Mouse (Mus musculus) liver, embryonic 13.5 days (tissue): ENCODE results near the gene Dock8. TPM values are rescaled to one million over a fixed set of nuclear protein-coding genes. Genes with fewer than 3 reads are reported as not detected.

ENCODE experiments used
- ATAC-seq: fragments of 200-750 bp; cut with Nextera tagmentation; 2 replicates; pipeline ENCODE4 v1.8.0; 2017; ENCODE audit warnings: low read depth, mild to moderate bottlenecking, moderate number of reproducible peaks, moderate library complexity
- DNase-seq: peaks from one replicate; pipeline ENCODE4 v3.0.0; 2022
- H3K27ac ChIP-seq: fragments of 300-500 bp; sonication (generic); 2 replicates; pipeline ENCODE4 v1.5.1; 2015; ENCODE audit warnings: moderate library complexity, mild to moderate bottlenecking, inconsistent platforms
- H3K27me3 ChIP-seq: fragments of 300-500 bp; sonication (generic); 2 replicates; pipeline ENCODE4 v1.6.1; 2015; ENCODE audit warnings: mild to moderate bottlenecking, inconsistent platforms
- H3K36me3 ChIP-seq: fragments of 300-500 bp; sonication (generic); 2 replicates; pipeline ENCODE4 v1.6.1; 2015; ENCODE audit warnings: mild to moderate bottlenecking, inconsistent platforms
- H3K4me1 ChIP-seq: fragments of 300-500 bp; sonication (generic); replicated peaks from 2 replicates; pipeline ENCODE4 v1.6.1; 2015; ENCODE audit warnings: inconsistent platforms
- H3K4me2 ChIP-seq: fragments of 300-500 bp; sonication (generic); 2 replicates; pipeline ENCODE4 v1.6.1; 2015; ENCODE audit warnings: inconsistent platforms, mild to moderate bottlenecking, moderate library complexity
- H3K4me3 ChIP-seq: fragments of 300-500 bp; sonication (generic); replicated peaks from 2 replicates; pipeline ENCODE4 v1.5.1; 2015; ENCODE audit warnings: mild to moderate bottlenecking, inconsistent platforms
- H3K9ac ChIP-seq: fragments of 300-500 bp; sonication (generic); 2 replicates; pipeline ENCODE4 v1.6.1; 2015; ENCODE audit warnings: mild to moderate bottlenecking, inconsistent platforms
- H3K9me3 ChIP-seq: fragments of 300-500 bp; sonication (generic); replicated peaks from 2 replicates; pipeline ENCODE4 v1.6.1; 2016; ENCODE audit warnings: inconsistent platforms
- whole genome bisulfite sequencing: fragments of 180-500 bp; shearing (Covaris S2); methylation state at CpG from one replicate; pipeline ENCODE4 v1.1.7; 2015; ENCODE audit not compliant: insufficient replicate concordance; 5-methylcytosine and 5-hydroxymethylcytosine counted together
- polyA plus RNA-seq: library from polyadenylated mRNA; unstranded; fragments of >200 nt; fragmentation: Nextera tagmentation; extraction: Ambion mirVana; gene quantifications from 2 replicates; pipeline ENCODE4 v1.2.1, GENCODE M21; 2015

Gene Dock8
- polyA plus RNA-seq, 1 experiment from 2014 or later, result 6.7 TPM

- peaks cover 34% of the 10 kb centered on the region for H3K36me3 ChIP-seq
Measured at GRCm38 (mm10) chr19:25155709-25156108, 156.4 kb downstream of the Dock8 start.

GRCm38 (mm10) chr19:25162270-25162669 lies 162.9 kb downstream of the Dock8 start:
- DNase-seq, result no peak
- H3K36me3 ChIP-seq, result peaks cover 50% of the 10 kb centered on the region

More at GRCm38 (mm10) chr19:25155709-25156108, 156.4 kb downstream of the Dock8 start:
- Histone ChIP-seq H3K4me2 (no peak overlapping the region), H3K27ac (no peak overlapping the region), H3K27me3 (no peaks in the 10 kb centered on the region), H3K4me1 (no peaks in the 10 kb centered on the region), H3K9me3 (no peaks in the 10 kb centered on the region), H3K4me3 (no peak overlapping the region), H3K9ac (no peak overlapping the region)
- WGBS, result 75% methylated on average over 11 of the region's 11 CpGs
- DNase-seq (no peak), ATAC-seq (no peak)

GRCm38 (mm10) chr19:25163426-25163825 lies 164.1 kb downstream of the Dock8 start:
- H3K27ac ChIP-seq, result no peak overlapping the region
- H3K4me2 ChIP-seq, result no peak overlapping the region
- peaks cover 46% of the 10 kb centered on the region for H3K36me3 ChIP-seq
- no peak overlapping the region for H3K9ac ChIP-seq
- no peak for ATAC-seq
- no peaks in the 10 kb centered on the region for H3K9me3 ChIP-seq
- DNase-seq, result no peak
- H3K4me3 ChIP-seq, result no peak overlapping the region
- no peaks in the 10 kb centered on the region for H3K27me3 ChIP-seq
- no peaks in the 10 kb centered on the region for H3K4me1 ChIP-seq
- WGBS, result 84% methylated on average over 12 of the region's 12 CpGs

More at GRCm38 (mm10) chr19:25162270-25162669, 162.9 kb downstream of the Dock8 start:
- Histone ChIP-seq H3K9ac (no peak overlapping the region), H3K27me3 (no peaks in the 10 kb centered on the region), H3K4me1 (no peaks in the 10 kb centered on the region), H3K4me2 (no peak overlapping the region), H3K4me3 (no peak overlapping the region), H3K9me3 (no peaks in the 10 kb centered on the region), H3K27ac (no peak overlapping the region)
- WGBS, result 80% methylated on average over 3 of the region's 3 CpGs
- no peak for ATAC-seq

GRCm38 (mm10) chr19:25166412-25166811 lies 167.1 kb downstream of the Dock8 start:
- 76% methylated on average over 9 of the region's 9 CpGs for WGBS
- H3K4me3 ChIP-seq, result no peak overlapping the region
- ATAC-seq (no peak), DNase-seq (no peak)
- no peak overlapping the region for H3K4me2 ChIP-seq
- no peaks in the 10 kb centered on the region for H3K27me3 ChIP-seq
- H3K36me3 ChIP-seq, result peaks cover 24% of the 10 kb centered on the region; the same call in 1 of the 2 replicates
- no peaks in the 10 kb centered on the region for H3K4me1 ChIP-seq
- H3K9me3 ChIP-seq, result no peaks in the 10 kb centered on the region
- no peak overlapping the region for H3K9ac ChIP-seq
- no peak overlapping the region for H3K27ac ChIP-seq

- ATAC-seq (no peak), DNase-seq (no peak)
- Histone ChIP-seq H3K36me3 (peaks cover 18% of the 10 kb centered on the region; the same call in 1 of the 2 replicates), H3K9ac (no peak overlapping the region), H3K27ac (no peak overlapping the region), H3K4me2 (no peak overlapping the region), H3K4me1 (no peaks in the 10 kb centered on the region), H3K4me3 (no peak overlapping the region), H3K9me3 (no peaks in the 10 kb centered on the region), H3K27me3 (no peaks in the 10 kb centered on the region)
- 65% methylated on average over 10 of the region's 10 CpGs for WGBS
Measured at GRCm38 (mm10) chr19:25171395-25171794, 172.1 kb downstream of the Dock8 start.

GRCm38 (mm10) chr19:25176746-25177145 lies 177.4 kb downstream of the Dock8 start:
- 78% methylated on average over 11 of the region's 11 CpGs for WGBS
- no peak for DNase-seq

GRCm38 (mm10) chr19:25180024-25180423 lies 180.7 kb downstream of the Dock8 start:
- H3K9ac ChIP-seq, result no peak overlapping the region
- H3K27me3 ChIP-seq, result no peaks in the 10 kb centered on the region
- no peaks in the 10 kb centered on the region for H3K9me3 ChIP-seq
- no peak overlapping the region for H3K27ac ChIP-seq
- no peaks in the 10 kb centered on the region for H3K4me1 ChIP-seq
- H3K4me2 ChIP-seq, result no peak overlapping the region
- no peak overlapping the region for H3K4me3 ChIP-seq
- 67% methylated on average over 6 of the region's 6 CpGs for WGBS
- DNase-seq (no peak), ATAC-seq (no peak)
- H3K36me3 ChIP-seq, result peaks cover 26% of the 10 kb centered on the region

More at GRCm38 (mm10) chr19:25176746-25177145, 177.4 kb downstream of the Dock8 start:
- Histone ChIP-seq H3K9ac (no peak overlapping the region), H3K4me2 (no peak overlapping the region), H3K4me1 (no peaks in the 10 kb centered on the region), H3K27me3 (no peaks in the 10 kb centered on the region), H3K36me3 (peaks cover 25% of the 10 kb centered on the region), H3K4me3 (no peak overlapping the region), H3K9me3 (no peaks in the 10 kb centered on the region), H3K27ac (no peak overlapping the region)
- no peak for ATAC-seq

- DNase-seq (no peak), ATAC-seq (no peak)
- H3K9ac ChIP-seq, result no peak overlapping the region
- no peaks in the 10 kb centered on the region for H3K4me1 ChIP-seq
- H3K27me3 ChIP-seq, result no peaks in the 10 kb centered on the region
- WGBS, result 70% methylated on average over 6 of the region's 6 CpGs
- peaks cover 24% of the 10 kb centered on the region for H3K36me3 ChIP-seq
- H3K4me3 ChIP-seq, result no peak overlapping the region
- H3K27ac ChIP-seq, result no peak overlapping the region
- no peak overlapping the region for H3K4me2 ChIP-seq
- H3K9me3 ChIP-seq, result no peaks in the 10 kb centered on the region
Measured at GRCm38 (mm10) chr19:25180547-25180946, 181.2 kb downstream of the Dock8 start.

GRCm38 (mm10) chr19:25184076-25184475 lies 184.7 kb downstream of the Dock8 start:
- Histone ChIP-seq H3K9ac (no peak overlapping the region), H3K27ac (no peak overlapping the region), H3K36me3 (peaks cover 41% of the 10 kb centered on the region), H3K4me1 (no peaks in the 10 kb centered on the region), H3K4me2 (no peak overlapping the region), H3K4me3 (no peak overlapping the region), H3K9me3 (no peaks in the 10 kb centered on the region), H3K27me3 (no peaks in the 10 kb centered on the region)
- WGBS, result 80% methylated on average over 7 of the region's 7 CpGs
- ATAC-seq, result no peak
- no peak for DNase-seq

GRCm38 (mm10) chr19:25186316-25186715 lies 187.0 kb downstream of the Dock8 start:
- DNase-seq (no peak), ATAC-seq (no peak)
- no peaks in the 10 kb centered on the region for H3K9me3 ChIP-seq
- no peak overlapping the region for H3K4me3 ChIP-seq
- H3K4me1 ChIP-seq, result no peaks in the 10 kb centered on the region
- WGBS, result 72% methylated on average over 5 of the region's 5 CpGs
- no peak overlapping the region for H3K27ac ChIP-seq
- H3K27me3 ChIP-seq, result no peaks in the 10 kb centered on the region
- peaks cover 47% of the 10 kb centered on the region for H3K36me3 ChIP-seq
- H3K9ac ChIP-seq, result no peak overlapping the region
- H3K4me2 ChIP-seq, result no peak overlapping the region

- Histone ChIP-seq H3K4me2 (no peak overlapping the region), H3K27ac (no peak overlapping the region), H3K4me3 (no peak overlapping the region), H3K27me3 (no peaks in the 10 kb centered on the region), H3K4me1 (no peaks in the 10 kb centered on the region), H3K9me3 (no peaks in the 10 kb centered on the region), H3K9ac (no peak overlapping the region), H3K36me3 (peaks cover 53% of the 10 kb centered on the region)
- ATAC-seq, result no peak
- DNase-seq, result no peak
- 82% methylated on average over 18 of the region's 18 CpGs for WGBS
Measured at GRCm38 (mm10) chr19:25187681-25188080, 188.3 kb downstream of the Dock8 start.

GRCm38 (mm10) chr19:25193751-25194150 lies 194.4 kb downstream of the Dock8 start:
- Histone ChIP-seq H3K4me3 (no peak overlapping the region), H3K4me1 (no peaks in the 10 kb centered on the region), H3K27ac (no peak overlapping the region), H3K9me3 (no peaks in the 10 kb centered on the region), H3K4me2 (no peak overlapping the region), H3K27me3 (no peaks in the 10 kb centered on the region), H3K36me3 (peaks cover 45% of the 10 kb centered on the region), H3K9ac (no peak overlapping the region)
- DNase-seq (no peak), ATAC-seq (no peak)
- WGBS, result 82% methylated on average over 9 of the region's 9 CpGs
